8 mouse cellular contexts compared by ENCODE assay signal in genomic region chr14:122181078-122181814, GRCm38 (mm10). TPM values are rescaled to one million over a fixed set of nuclear protein-coding genes. Genes with fewer than 3 reads are reported as not detected.
A peak's percentile ranks its signal among the peaks of the same experiment; 100 is the strongest.
DNase-seq lines count a peak whose midpoint lies in the region; ATAC-seq and TF ChIP-seq lines count a peak whose summit lies in the region.

Clybl (plus strand) TSS chr14:122181704.

- H3K27ac ChIP-seq in heart, embryonic 11.5 days (ENCODE audit: low read depth, low read length): 0 out of 2 replicates have a peak within 1 kb of the TSS, but pooled peaks have one; percentile 1
- H3K27ac ChIP-seq in kidney, postnatal 0 days: no peak within 1 kb of the TSS
- H3K27ac ChIP-seq in liver, embryonic 11.5 days (ENCODE audit: low read depth, low read length): peak within 1 kb of the TSS; percentile 82
- H3K27ac ChIP-seq in stomach, embryonic 14.5 days (ENCODE audit: low read length): 0 out of 2 replicates have a peak within 1 kb of the TSS, but pooled peaks have one; percentile 7

- H3ac ChIP-seq in C2C12 (ENCODE audit: control insufficient read depth, insufficient read length, low read depth): peak within 1 kb of the TSS; percentile 86

- TF ChIP-seq CTCF in C2C12 (IDR thresholded peaks at IDR 0.05; ENCODE audit: control insufficient read depth, insufficient read depth, insufficient read length): peak; percentile 28
- TF ChIP-seq CTCF in brain, embryonic 14.5 days (IDR thresholded peaks at IDR 0.05; ENCODE audit: borderline replicate concordance, extremely low read depth, insufficient read depth, insufficient read length): no peak
- TF ChIP-seq CTCF in kidney, postnatal 0 days (IDR thresholded peaks at IDR 0.05; ENCODE audit: low read depth): no peak

- no peaks in the 10 kb centered on the region for H3K36me3 ChIP-seq in C2C12 (ENCODE audit: control insufficient read depth, insufficient read depth)
- no peaks in the 10 kb centered on the region; the same call in 1 of the 2 replicates for H3K36me3 ChIP-seq in erythroblast, embryonic 14.5 days (ENCODE audit: control insufficient read depth)
- no peaks in the 10 kb centered on the region for H3K36me3 ChIP-seq in heart, embryonic 11.5 days (ENCODE audit: control insufficient read depth, insufficient read depth, low read length)
- H3K36me3 ChIP-seq in kidney, postnatal 0 days (ENCODE audit: insufficient read depth, low read length): no peaks in the 10 kb centered on the region
- no peaks in the 10 kb centered on the region for H3K36me3 ChIP-seq in liver, embryonic 11.5 days (ENCODE audit: control insufficient read depth, insufficient read depth, low read length)
- no peaks in the 10 kb centered on the region for H3K36me3 ChIP-seq in stomach, embryonic 14.5 days (ENCODE audit: control insufficient read depth, insufficient read depth, low read length)

- no peaks in the 10 kb centered on the region for H3K79me2 ChIP-seq in C2C12 (ENCODE audit: control insufficient read depth, insufficient read depth)

- H3K4me3 ChIP-seq in C2C12 (ENCODE audit: insufficient read depth, poor library complexity, severe bottlenecking): peak within 1 kb of the TSS; percentile 52
- peak within 1 kb of the TSS; percentile 90 for H3K4me3 ChIP-seq in erythroblast, embryonic 14.5 days (replicated peaks)
- peak within 1 kb of the TSS; percentile 80 for H3K4me3 ChIP-seq in heart, embryonic 11.5 days (ENCODE audit: low read depth, low read length)
- H3K4me3 ChIP-seq in kidney, postnatal 0 days (replicated peaks; ENCODE audit: low read depth, low read length): peak within 1 kb of the TSS; percentile 70
- H3K4me3 ChIP-seq in liver, embryonic 11.5 days (ENCODE audit: low read depth, low read length): peak within 1 kb of the TSS; percentile 74
- H3K4me3 ChIP-seq in stomach, embryonic 14.5 days (ENCODE audit: low read depth, low read length): peak within 1 kb of the TSS; percentile 73

- H3K79me3 ChIP-seq in C2C12 (ENCODE audit: low read depth): no peaks in the 10 kb centered on the region

- H3K9me3 ChIP-seq in erythroblast, embryonic 14.5 days (ENCODE audit: control insufficient read depth, low read length): no peaks in the 10 kb centered on the region
- H3K9me3 ChIP-seq in heart, embryonic 11.5 days (replicated peaks; ENCODE audit: control insufficient read depth, low read length): no peaks in the 10 kb centered on the region
- no peaks in the 10 kb centered on the region for H3K9me3 ChIP-seq in kidney, postnatal 0 days (replicated peaks; ENCODE audit: low read length)
- no peaks in the 10 kb centered on the region for H3K9me3 ChIP-seq in liver, embryonic 11.5 days (ENCODE audit: control insufficient read depth, low read length)
- H3K9me3 ChIP-seq in stomach, embryonic 14.5 days (ENCODE audit: control insufficient read depth, low read depth, low read length): no peaks in the 10 kb centered on the region

- peak; percentile 48; the same call in 1 of the 2 replicates for TF ChIP-seq POLR2A in brain, embryonic 14.5 days (IDR thresholded peaks at IDR 0.05; ENCODE audit: borderline replicate concordance, extremely low read depth, insufficient read depth, insufficient read length, poor library complexity, severe bottlenecking)

- peak within 1 kb of the TSS; percentile 64 for H3K4me2 ChIP-seq in heart, embryonic 11.5 days
- peak within 1 kb of the TSS; percentile 71 for H3K4me2 ChIP-seq in kidney, postnatal 0 days (ENCODE audit: low read length)
- H3K4me2 ChIP-seq in liver, embryonic 11.5 days: peak within 1 kb of the TSS; percentile 80
- H3K4me2 ChIP-seq in stomach, embryonic 14.5 days (replicated peaks; ENCODE audit: low read depth, low read length): peak within 1 kb of the TSS; percentile 65

- no peaks in the 10 kb centered on the region for H3K27me3 ChIP-seq in C2C12 (ENCODE audit: control insufficient read depth, insufficient read depth, insufficient read length)
- no peaks in the 10 kb centered on the region for H3K27me3 ChIP-seq in erythroblast, embryonic 14.5 days (ENCODE audit: control insufficient read depth)
- H3K27me3 ChIP-seq in heart, embryonic 11.5 days (ENCODE audit: control insufficient read depth, insufficient read depth, low read length): no peaks in the 10 kb centered on the region
- no peaks in the 10 kb centered on the region for H3K27me3 ChIP-seq in kidney, postnatal 0 days (ENCODE audit: insufficient read depth, low read length)
- no peaks in the 10 kb centered on the region for H3K27me3 ChIP-seq in liver, embryonic 11.5 days (replicated peaks; ENCODE audit: control insufficient read depth, insufficient read depth, low read length)
- no peaks in the 10 kb centered on the region for H3K27me3 ChIP-seq in stomach, embryonic 14.5 days (ENCODE audit: control insufficient read depth, insufficient read depth, low read length)

- peak; percentile 94 for DNase-seq in brain, embryonic 14.5 days (ENCODE audit: low read depth)
- DNase-seq in kidney, postnatal 0 days (ENCODE audit: low spot score): peak; percentile 95
- peak; percentile 99 for DNase-seq in liver, embryonic 11.5 days (ENCODE audit: low spot score)
- DNase-seq in naive thymus-derived CD4-positive, alpha-beta T cell, adult 2 months (ENCODE audit: low read depth): peak; percentile 88

- ATAC-seq in heart, embryonic 11.5 days (replicated peaks; ENCODE audit: insufficient number of reproducible peaks, low FRiP score, low TSS enrichment): peak; percentile 98
- peak; percentile 99 for ATAC-seq in kidney, postnatal 0 days (replicated peaks; ENCODE audit: low FRiP score, low read depth)
- ATAC-seq in liver, embryonic 11.5 days (replicated peaks; ENCODE audit: low FRiP score): peak; percentile 98
- ATAC-seq in stomach, embryonic 14.5 days (ENCODE audit: insufficient number of reproducible peaks, insufficient read depth, low FRiP score, low read depth): peak; percentile 99

- H3K4me1 ChIP-seq in erythroblast, embryonic 14.5 days (ENCODE audit: control insufficient read depth): peaks cover 49% of the 10 kb centered on the region
- H3K4me1 ChIP-seq in heart, embryonic 11.5 days (ENCODE audit: control insufficient read depth, insufficient read depth, low read length): 0 out of 2 replicates have a peak, but pooled peaks cover 4% of the 10 kb centered on the region
- H3K4me1 ChIP-seq in kidney, postnatal 0 days (replicated peaks; ENCODE audit: insufficient read depth, low read length): no peaks in the 10 kb centered on the region
- peaks cover 16% of the 10 kb centered on the region for H3K4me1 ChIP-seq in liver, embryonic 11.5 days (replicated peaks; ENCODE audit: control insufficient read depth, insufficient read depth, low read length)
- H3K4me1 ChIP-seq in stomach, embryonic 14.5 days (ENCODE audit: control insufficient read depth, insufficient read depth, low read length): no peaks in the 10 kb centered on the region; the same call in 1 of the 2 replicates

- peak within 1 kb of the TSS; percentile 84 for H3K9ac ChIP-seq in heart, embryonic 11.5 days (ENCODE audit: low read depth, low read length)
- H3K9ac ChIP-seq in kidney, postnatal 0 days (ENCODE audit: low read depth, low read length): peak within 1 kb of the TSS; percentile 72
- peak within 1 kb of the TSS; percentile 79 for H3K9ac ChIP-seq in liver, embryonic 11.5 days (ENCODE audit: low read depth, low read length)
- H3K9ac ChIP-seq in stomach, embryonic 14.5 days (replicated peaks; ENCODE audit: low read depth, low read length): peak within 1 kb of the TSS; percentile 50

- 3% methylated on average over 43 of the region's 45 CpGs for WGBS in heart, embryonic 11.5 days (ENCODE audit: insufficient replicate concordance)
- 5% methylated on average over 43 of the region's 45 CpGs for WGBS in kidney, postnatal 0 days
- WGBS in liver, embryonic 11.5 days: 4% methylated on average over 41 of the region's 45 CpGs
- 3% methylated on average over 44 of the region's 45 CpGs for WGBS in stomach, embryonic 14.5 days

TF ChIP-seq in C2C12, 6 proteins besides CTCF, POLR2A, EP300 and RAD21:
- TF ChIP-seq USF1 (IDR thresholded peaks at IDR 0.05; ENCODE audit: low read depth) (no peak), FOSL1 (IDR thresholded peaks at IDR 0.05; ENCODE audit: insufficient read depth, low read length, poor library complexity, severe bottlenecking) (no peak), MYOD1 (IDR thresholded peaks at IDR 0.05; ENCODE audit: control insufficient read depth, insufficient read length, low read depth) (no peak), CEBPB (IDR thresholded peaks at IDR 0.05; ENCODE audit: low read depth) (no peak), MYOG (IDR thresholded peaks at IDR 0.05; ENCODE audit: control insufficient read depth, extremely low read depth, insufficient read length) (no peak), MAX (IDR thresholded peaks at IDR 0.05) (no peak)
TF ChIP-seq in C2C12: peak in this region for 0.

RNA-seq across cellular contexts. Expression of gene Clybl, which starts in this region (rescaled TPM):
- 5.2 TPM for polyA plus RNA-seq in C2C12 (2012; fragmentation: generic; extraction: Trizol)
- 10.1 and 11.7 TPM in 2 replicates for polyA plus RNA-seq in brain, embryonic 14.5 days (2012; rRNA removed)
- polyA plus RNA-seq in erythroblast, embryonic 14.5 days (2012): 1.0 and 1.3 TPM in 2 replicates
- 73.9 and 76.8 TPM in 2 replicates for polyA plus RNA-seq in heart, embryonic 11.5 days (2014; fragmentation: Nextera tagmentation; extraction: Ambion mirVana)
- 45.7 and 47.9 TPM in 2 replicates for polyA plus RNA-seq in kidney, postnatal 0 days (2015; fragmentation: Nextera tagmentation; extraction: Ambion mirVana)
- polyA plus RNA-seq in liver, embryonic 11.5 days (2014; fragmentation: Nextera tagmentation; extraction: Ambion mirVana): 44.4 and 48.3 TPM in 2 replicates
- 27.0 and 27.5 TPM in 2 replicates for polyA plus RNA-seq in stomach, embryonic 14.5 days (2014; fragmentation: Nextera tagmentation; extraction: Ambion mirVana)
